Mouse (Mus musculus) CH12.LX (cell line): ENCODE results near the gene Rsl24d1. TPM values are rescaled to one million over a fixed set of nuclear protein-coding genes. Genes with fewer than 3 reads are reported as not detected.

Experiments used
- DNase-seq: peaks from one replicate; pipeline ENCODE4 v3.0.0-alpha.2; 2013; ENCODE audit errors: extremely low read depth
- H3K27ac ChIP-seq: 2 replicates; pipeline ENCODE4 v1.5.1; 2012; ENCODE audit warnings: low read depth, mild to moderate bottlenecking, control low read depth, moderate library complexity; ENCODE audit not compliant: insufficient read depth
- H3K27me3 ChIP-seq: replicated peaks from 2 replicates; pipeline ENCODE3; 2012; ENCODE audit warnings: inconsistent platforms
- H3K36me3 ChIP-seq, 2 experiments: replicated peaks in 1 of 2; 2 replicates each; pipeline versions ENCODE3 to v1.6.1; 2012; ENCODE audit warnings: inconsistent platforms in 1 of 2, low read length in 1 of 2, mild to moderate bottlenecking in 1 of 2, mixed read lengths in 1 of 2, moderate library complexity in 1 of 2; ENCODE audit not compliant: control insufficient read depth in 1 of 2, insufficient read depth in 1 of 2
- H3K4me1 ChIP-seq, 2 experiments: 2 replicates each; pipeline ENCODE4 v1.6.1; 2012; ENCODE audit warnings: inconsistent platforms in 1 of 2, moderate library complexity in 1 of 2; ENCODE audit not compliant: insufficient read depth in 2 of 2, control insufficient read depth in 1 of 2
- H3K4me2 ChIP-seq: 2 replicates; pipeline ENCODE4 v1.6.1; 2012; ENCODE audit warnings: low read depth, mild to moderate bottlenecking, control low read depth; ENCODE audit not compliant: poor library complexity, insufficient read depth, severe bottlenecking
- H3K4me3 ChIP-seq, 3 experiments: fragments of 150-350 bp in 1 of 3; sonication (generic) in 1 of 3; replicated peaks in 1 of 3; 2 replicates each; pipeline versions ENCODE3 to v1.5.1; 2011 to 2012; ENCODE audit warnings: low read depth in 2 of 3, low read length in 2 of 3, mild to moderate bottlenecking in 2 of 3, moderate library complexity in 2 of 3, control low read depth in 1 of 3, improper control_type of control experiment in 1 of 3, inconsistent platforms in 1 of 3, mixed read lengths in 1 of 3; ENCODE audit not compliant: poor library complexity in 1 of 3
- H3K79me2 ChIP-seq: replicated peaks from 2 replicates; pipeline ENCODE4 v1.6.1; 2012; ENCODE audit warnings: mild to moderate bottlenecking, moderate library complexity; ENCODE audit not compliant: control insufficient read depth, poor library complexity, insufficient read depth, severe bottlenecking; ENCODE audit errors: extremely low read depth
- H3K9ac ChIP-seq: 2 replicates; pipeline ENCODE4 v1.6.1; 2012; ENCODE audit warnings: low read depth, mild to moderate bottlenecking, control low read depth, moderate library complexity; ENCODE audit not compliant: insufficient read depth
- H3K9me3 ChIP-seq: replicated peaks from 2 replicates; pipeline ENCODE3; 2012; ENCODE audit warnings: low read length, inconsistent platforms, mixed read lengths
- CHD1 ChIP-seq: IDR thresholded peaks from 2 replicates; pipeline ENCODE4 v1.6.1; 2012; ENCODE audit warnings: low read depth, low read length, improper control_type of control experiment, inconsistent platforms
- CHD2 ChIP-seq: IDR thresholded peaks from 2 replicates; pipeline ENCODE4 v1.6.1; 2011; ENCODE audit warnings: low read length, improper control_type of control experiment
- E2F4 ChIP-seq: IDR thresholded peaks from 2 replicates; pipeline ENCODE4 v1.6.1; 2011; ENCODE audit warnings: low read depth, low read length, improper control_type of control experiment; ENCODE audit not compliant: insufficient replicate concordance
- JUN ChIP-seq: IDR thresholded peaks from 2 replicates; pipeline ENCODE4 v1.6.1; 2011; ENCODE audit warnings: low read depth, mild to moderate bottlenecking, low read length, improper control_type of control experiment, moderate library complexity; ENCODE audit not compliant: insufficient read depth
- JUND ChIP-seq: conservative IDR thresholded peaks from 2 replicates; pipeline ENCODE4 v1.6.1; 2011; ENCODE audit warnings: low read depth, low read length, improper control_type of control experiment
- MAZ ChIP-seq: IDR thresholded peaks from 2 replicates; pipeline ENCODE4 v1.6.1; 2012; ENCODE audit warnings: low read depth, mild to moderate bottlenecking, inconsistent platforms, low read length, improper control_type of control experiment, moderate library complexity
- MXI1 ChIP-seq: IDR thresholded peaks from 2 replicates; pipeline ENCODE4 v1.6.1; 2011; ENCODE audit warnings: mild to moderate bottlenecking, low read depth, low read length, improper control_type of control experiment
- NRF1 ChIP-seq: IDR thresholded peaks from 2 replicates; pipeline ENCODE4 v1.6.1; 2014; ENCODE audit warnings: low read depth, mild to moderate bottlenecking, inconsistent platforms, low read length, improper control_type of control experiment, moderate library complexity
- POLR2AphosphoS2 ChIP-seq: IDR thresholded peaks from 2 replicates; pipeline ENCODE4 v1.6.1; 2011; ENCODE audit warnings: low read depth, low read length, improper control_type of control experiment
- SIN3A ChIP-seq: IDR thresholded peaks from 2 replicates; pipeline ENCODE4 v1.6.1; 2012; ENCODE audit warnings: low read length, improper control_type of control experiment, inconsistent platforms
- USF2 ChIP-seq: conservative IDR thresholded peaks from 2 replicates; pipeline ENCODE4 v1.6.1; 2011; ENCODE audit warnings: low read depth, low read length, improper control_type of control experiment
- ZMIZ1 ChIP-seq: IDR thresholded peaks from 2 replicates; pipeline ENCODE4 v1.6.1; 2012; ENCODE audit warnings: low read depth, mild to moderate bottlenecking, inconsistent platforms, low read length, improper control_type of control experiment
- ZNF384 ChIP-seq: IDR thresholded peaks from 2 replicates; pipeline ENCODE4 v1.6.1; 2012; ENCODE audit warnings: low read depth, low read length, improper control_type of control experiment, inconsistent platforms
- dilution Hi-C: fragments of 300-500 bp; cut with MboI; formaldehyde crosslinking; loops from 2 replicates; pipeline ENCODE4 v1.14.3; 2020; ENCODE audit warnings: low sequenced_read_pairs; ENCODE audit not compliant: extremely low pct_unique_long_range_greater_than_20kb, extremely low pct_ligation_motif_present
- in situ Hi-C: fragments of 300-500 bp; cut with MboI; formaldehyde crosslinking; loops from 3 replicates; pipeline ENCODE4 v1.14.3; 2019; ENCODE audit warnings: low sequenced_read_pairs, low pct_ligation_motif_present, low pct_unique_long_range_greater_than_20kb, mixed read lengths
- polyA plus RNA-seq: library from polyadenylated mRNA; unstranded; fragments of >175 nt; gene quantifications from 2 replicates; pipeline ENCODE4 v1.2.1, GENCODE M21; 2012; ENCODE audit warnings: low read depth; ENCODE audit not compliant: insufficient read length
- total RNA-seq, 2 experiments: library from RNA; depleted of rRNA; stranded (reverse); fragments of 300-350 nt in 1 of 2; fragments of >200 nt in 1 of 2; gene quantifications; 2 replicates each; pipeline ENCODE4 v1.2.3; 2012 to 2014

The Rsl24d1 gene
- total and polyA plus RNA-seq, 3 experiments: 108 to 365 (median 202) TPM

GRCm38 (mm10) chr9:73129875-73130274 lies 16.6 kb downstream of the Rsl24d1 start:
- no peak overlapping the region for H3K4me2 ChIP-seq
- no peaks in the 10 kb centered on the region for H3K27me3 ChIP-seq
- in situ Hi-C loops (no loop called here), dilution Hi-C loops (no loop called here)
- TF ChIP-seq USF2 (no peak), MXI1 (no peak), ZMIZ1 (no peak), CHD2 (no peak), CHD1 (no peak)
- H3K4me1 ChIP-seq: no peaks in the 10 kb centered on the region
- no peaks in the 10 kb centered on the region for H3K79me2 ChIP-seq
- H3K36me3 ChIP-seq: peaks cover 42 to 79% of the 10 kb centered on the region in 2 experiments
- H3K27ac ChIP-seq: no peak overlapping the region
- no peak overlapping the region for H3K9ac ChIP-seq
- DNase-seq: no peak
- H3K4me3 ChIP-seq: no peak overlapping the region
- no peaks in the 10 kb centered on the region for H3K9me3 ChIP-seq

GRCm38 (mm10) chr9:73130529-73130928 lies 17.3 kb downstream of the Rsl24d1 start:
- Histone ChIP-seq H3K4me3 (no peak overlapping the region), H3K27ac (no peak overlapping the region), H3K27me3 (no peaks in the 10 kb centered on the region), H3K4me2 (no peak overlapping the region), H3K79me2 (no peaks in the 10 kb centered on the region), H3K4me1 (no peaks in the 10 kb centered on the region), H3K9ac (no peak overlapping the region), H3K9me3 (no peaks in the 10 kb centered on the region), H3K36me3 (peaks cover 35 to 72% of the 10 kb centered on the region in 2 experiments)
- dilution Hi-C loops: no loop called here
- TF ChIP-seq POLR2AphosphoS2 (no peak), NRF1 (no peak), SIN3A (no peak), MAZ (no peak), JUN (no peak)
- in situ Hi-C loops: no loop called here
- no peak for DNase-seq

GRCm38 (mm10) chr9:73137341-73137886 lies 24.2 kb downstream of the Rsl24d1 start:
- in situ Hi-C loops: no loop called here
- DNase-seq: no peak
- no peaks in the 10 kb centered on the region for H3K79me2 ChIP-seq

More at GRCm38 (mm10) chr9:73137341-73137886, 24.2 kb downstream of the Rsl24d1 start:
- H3K4me1 ChIP-seq: no peaks in the 10 kb centered on the region
- no peaks in the 10 kb centered on the region for H3K9me3 ChIP-seq
- dilution Hi-C loops: no loop called here
- H3K27ac ChIP-seq: no peak overlapping the region
- TF ChIP-seq CHD1: no peak
- no peak for TF ChIP-seq NRF1
- TF ChIP-seq CHD2: no peak
- TF ChIP-seq JUND: no peak
- no peak for TF ChIP-seq ZNF384
- no peak for TF ChIP-seq E2F4
- no peak for TF ChIP-seq USF2
- H3K36me3 ChIP-seq: peaks cover 0 to 8% of the 10 kb centered on the region in 2 experiments
- no peaks in the 10 kb centered on the region for H3K27me3 ChIP-seq
- H3K9ac ChIP-seq: no peak overlapping the region
- no peak overlapping the region for H3K4me3 ChIP-seq
- H3K4me2 ChIP-seq: no peak overlapping the region
